Mouse (Mus musculus) adrenal gland (tissue): Measurements from ENCODE around the gene Eva1a.

ENCODE experiments used
- intact Hi-C: fragments of 180-260 bp; cut with DNase I; formaldehyde crosslinking; loops from one replicate; pipeline ENCODE4 v1.15.1; 2025

Eva1a gene

GRCm38 (mm10) chr6:82065230-82065629 is 24.4 kb downstream of the Eva1a start:
- intact Hi-C loops: no loop called here

- intact Hi-C loops: no loop called here
Measured at GRCm38 (mm10) chr6:82066515-82067081, 25.8 kb downstream of the Eva1a start.

DNA sequence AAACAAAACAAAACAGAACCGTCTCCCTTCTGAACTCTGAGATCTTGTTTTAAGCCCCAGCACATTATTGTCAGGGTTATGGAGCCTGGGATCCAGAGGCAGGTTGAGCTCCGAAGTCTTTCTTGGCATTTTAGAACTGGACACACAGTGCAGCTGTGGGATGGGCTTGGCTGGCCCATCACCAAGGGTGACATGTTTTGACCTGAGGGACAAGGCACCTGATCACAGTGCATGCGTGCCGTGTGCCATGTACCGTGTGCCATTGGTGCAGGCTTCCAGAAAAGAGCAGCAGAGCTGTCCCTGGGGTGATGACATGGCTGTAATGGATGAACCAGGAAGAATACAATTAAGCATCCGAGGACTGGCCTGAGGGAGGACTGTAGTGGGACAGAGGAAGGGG is 29.6 kb downstream of the Eva1a start:
- intact Hi-C loops: no loop called here

GRCm38 (mm10) chr6:82073011-82073410 is 32.2 kb downstream of the Eva1a start:
- intact Hi-C loops: no loop called here

GRCm38 (mm10) chr6:82073567-82073966 is 32.7 kb downstream of the Eva1a start:
- intact Hi-C loops: no loop called here

- intact Hi-C loops: no loop called here
Measured at GRCm38 (mm10) chr6:82076364-82076763, 35.5 kb downstream of the Eva1a start.

GRCm38 (mm10) chr6:82078875-82079274 is 38.0 kb downstream of the Eva1a start:
- intact Hi-C loops: no loop called here

- intact Hi-C loops: no loop called here
Measured at GRCm38 (mm10) chr6:82083655-82084054, 42.8 kb downstream of the Eva1a start.

GRCm38 (mm10) chr6:82084235-82084634 is 43.4 kb downstream of the Eva1a start:
- intact Hi-C loops: no loop called here

- intact Hi-C loops: no loop called here
Measured at GRCm38 (mm10) chr6:82085313-82085908, 44.6 kb downstream of the Eva1a start.

GRCm38 (mm10) chr6:82088133-82088532 is 47.3 kb downstream of the Eva1a start:
- intact Hi-C loops: no loop called here

GRCm38 (mm10) chr6:82091773-82092172 is 50.9 kb downstream of the Eva1a start:
- intact Hi-C loops: no loop called here

DNA sequence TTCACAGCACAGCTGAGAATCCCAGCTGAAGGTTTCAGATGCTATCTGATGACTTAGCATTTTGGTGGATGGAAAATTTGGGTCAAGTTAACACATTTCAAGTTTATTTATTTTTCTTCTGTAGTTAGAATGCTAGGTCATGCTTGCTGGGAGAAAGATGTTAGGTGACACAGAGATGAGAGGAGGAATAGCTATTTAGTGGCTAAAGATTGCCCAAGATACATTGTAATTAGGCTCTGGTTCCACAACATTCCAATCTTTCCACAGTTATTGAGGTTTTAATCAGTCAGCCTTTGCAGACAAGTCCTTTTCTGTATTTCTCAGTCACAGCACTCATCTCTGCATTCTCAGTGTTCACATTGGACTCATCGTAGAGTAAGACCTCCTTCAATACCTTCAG is 56.9 kb downstream of the Eva1a start:
- intact Hi-C loops: no loop called here

GRCm38 (mm10) chr6:82098456-82098855 is 57.6 kb downstream of the Eva1a start:
- intact Hi-C loops: no loop called here

- intact Hi-C loops: no loop called here
Measured at GRCm38 (mm10) chr6:82110473-82110872, 69.6 kb downstream of the Eva1a start.

DNA sequence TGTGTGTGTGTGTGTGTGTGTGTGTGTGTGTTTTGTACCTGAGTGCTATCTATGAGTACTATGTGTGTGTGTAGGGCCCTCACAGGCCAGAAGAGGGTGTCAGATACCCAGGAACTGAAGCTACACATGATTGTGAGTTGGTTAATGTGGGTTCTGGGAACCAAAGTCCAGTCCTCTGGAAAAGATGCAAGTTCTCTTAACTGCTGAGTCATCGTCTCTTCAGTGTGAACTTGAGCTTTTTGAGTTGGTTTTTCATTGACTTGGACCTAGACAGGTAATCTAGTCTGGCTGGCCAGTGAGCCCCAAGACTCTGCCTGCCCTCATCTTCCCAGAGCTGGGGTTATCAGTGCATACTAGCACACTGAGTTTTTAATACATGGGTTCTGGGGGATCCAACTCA is 70.3 kb downstream of the Eva1a start:
- intact Hi-C loops: no loop called here

DNA sequence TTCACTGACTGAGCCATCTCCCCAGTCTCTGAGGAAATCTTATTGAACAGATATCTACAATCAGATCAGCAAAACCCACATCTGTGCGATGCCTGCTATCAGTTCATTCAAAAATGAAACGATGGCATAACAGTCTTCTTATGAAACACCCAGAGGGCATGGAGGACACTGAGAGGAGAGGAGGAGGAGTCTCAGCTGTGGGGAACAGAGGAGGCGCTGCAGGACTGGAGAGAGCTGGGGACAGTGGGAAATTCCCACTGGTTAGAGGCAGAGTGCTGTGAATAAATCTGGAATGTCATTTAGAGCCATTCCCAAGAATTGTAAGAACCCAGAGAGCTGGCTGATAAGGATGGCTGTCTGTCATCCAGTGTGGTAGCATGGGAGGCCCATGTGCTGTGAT is 70.7 kb downstream of the Eva1a start:
- intact Hi-C loops: no loop called here

DNA sequence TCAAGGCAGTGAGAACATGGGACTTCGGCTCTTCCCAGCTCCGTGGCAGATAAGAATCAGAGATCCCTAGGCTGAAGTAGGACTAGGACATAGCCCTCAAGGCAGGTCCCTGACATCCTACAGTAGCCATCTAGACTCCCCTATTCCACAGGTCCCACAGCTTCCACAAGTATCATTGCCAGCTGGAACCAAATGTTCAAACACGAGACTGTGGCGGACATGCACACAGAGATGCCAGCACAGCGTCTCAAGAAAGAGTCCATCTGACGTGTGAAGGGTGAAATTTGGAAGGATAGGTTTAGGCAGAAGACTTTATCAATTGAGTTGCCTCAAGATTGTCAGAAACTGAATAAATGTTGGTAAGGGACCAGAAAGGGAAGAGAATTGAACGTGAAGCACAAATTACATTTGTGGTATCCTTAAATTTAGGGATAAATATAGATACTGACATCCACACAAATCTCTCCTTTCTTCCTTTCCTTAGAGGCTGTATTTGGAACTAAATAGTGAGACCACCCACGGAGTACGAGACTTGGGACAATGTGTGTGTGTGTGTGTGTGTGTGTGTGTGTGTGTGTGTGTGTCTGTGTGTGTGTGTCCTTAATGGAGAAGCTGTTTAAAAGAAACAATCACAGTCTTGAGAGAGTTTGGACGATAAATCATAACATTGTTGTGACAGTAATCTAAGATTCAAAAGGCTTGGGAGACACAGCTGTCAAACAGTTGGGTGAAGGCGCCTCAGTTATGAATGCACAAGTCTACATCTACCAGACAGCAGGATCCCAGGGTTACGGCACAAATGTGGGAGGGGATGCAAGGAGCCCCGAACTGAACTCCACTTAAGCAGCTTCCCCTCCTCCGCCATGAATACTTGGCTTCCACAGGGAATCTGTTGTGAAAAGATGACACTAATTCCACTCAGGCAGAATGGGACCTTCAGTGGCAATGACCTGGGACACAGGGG is 71.6 kb downstream of the Eva1a start:
- intact Hi-C loops: no loop called here

DNA sequence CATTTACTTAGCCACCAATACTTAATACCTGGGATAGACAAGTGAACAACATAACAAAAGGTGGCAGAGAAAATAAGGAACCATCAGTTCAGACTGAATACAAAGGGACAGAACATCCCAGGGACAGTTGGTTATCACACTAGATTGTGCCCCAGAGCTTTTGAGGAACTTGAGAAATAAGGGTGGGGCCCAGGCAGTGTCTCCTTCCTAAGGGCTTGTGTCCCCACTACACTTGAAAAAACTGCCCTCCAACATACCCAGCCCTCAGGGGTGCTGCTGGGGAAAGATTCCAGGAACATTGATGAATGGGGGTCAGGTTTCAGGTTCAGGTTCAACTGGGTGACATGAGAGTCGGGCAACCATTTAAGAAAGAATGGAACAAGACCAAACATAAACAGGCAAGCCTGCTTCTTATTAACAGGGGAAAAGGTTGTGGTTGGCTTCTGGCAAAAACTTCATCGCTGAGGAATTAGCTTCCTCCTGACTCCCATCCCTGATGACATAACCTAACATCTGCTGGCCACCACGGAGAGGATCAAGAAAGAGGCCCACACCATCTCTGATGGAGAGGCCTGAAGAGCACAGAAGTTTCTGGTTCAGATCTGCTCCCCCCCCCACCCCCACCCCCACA is 74.6 kb downstream of the Eva1a start:
- intact Hi-C loops: no loop called here

DNA sequence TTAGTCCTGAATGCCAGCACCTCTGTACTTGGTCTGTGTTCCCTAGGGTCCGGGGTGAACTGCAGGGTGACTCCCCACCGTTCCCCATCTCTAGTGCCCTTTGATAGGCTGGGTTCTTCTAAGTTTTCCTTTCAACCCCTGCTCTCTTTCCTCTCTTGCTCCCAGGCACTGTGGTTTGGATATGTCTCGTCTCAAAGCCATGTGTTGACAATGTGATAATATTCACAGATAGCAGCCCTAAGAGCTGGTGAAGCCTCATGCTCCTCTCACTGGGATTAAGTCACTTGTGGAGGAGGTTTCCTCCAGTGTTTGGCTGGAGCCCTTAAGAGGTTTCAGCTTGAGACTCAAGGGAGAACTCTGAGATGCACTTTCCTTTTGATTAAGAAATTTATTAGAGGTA is 75.3 kb downstream of the Eva1a start:
- intact Hi-C loops: no loop called here

- intact Hi-C loops: loop anchor here (2.0 kb wide), 2 partner anchors 131 to 141 kb away; no protein-coding TSS in a partner anchor
Measured at GRCm38 (mm10) chr6:82117871-82118270, 77.0 kb downstream of the Eva1a start.
